Mouse (Mus musculus): Measurements from ENCODE around the gene Atp2a1. TPM values are rescaled to one million over a fixed set of nuclear protein-coding genes. Genes with fewer than 3 reads are reported as not detected.

The Atp2a1 gene
- polyA plus RNA-seq, 1 experiment from 2014 or later, result 0.30 TPM

Other genes with a start within 250 kb of the Atp2a1 start
- 295 and 323 TPM in 2 replicates for gene Sbk1, start 190.5 kb downstream of the Atp2a1 start, polyA plus RNA-seq (2015; fragmentation: Nextera tagmentation; extraction: Ambion mirVana)
- gene Lat, start 93.5 kb downstream of the Atp2a1 start, polyA plus RNA-seq (2015; fragmentation: Nextera tagmentation; extraction: Ambion mirVana), result 0.77 and 0.98 TPM in 2 replicates
- gene Spns1, start 85.7 kb downstream of the Atp2a1 start, polyA plus RNA-seq (2015; fragmentation: Nextera tagmentation; extraction: Ambion mirVana), result 75.5 and 80.1 TPM in 2 replicates
- gene Nfatc2ip, start 66.4 kb downstream of the Atp2a1 start, polyA plus RNA-seq (2015; fragmentation: Nextera tagmentation; extraction: Ambion mirVana), result 2.6 and 2.9 TPM in 2 replicates
- gene Cd19, start 48.2 kb downstream of the Atp2a1 start, polyA plus RNA-seq (2015; fragmentation: Nextera tagmentation; extraction: Ambion mirVana), result not detected in 2 replicates
- 24.4 and 26.5 TPM in 2 replicates for gene Rabep2, start 34.3 kb downstream of the Atp2a1 start, polyA plus RNA-seq (2015; fragmentation: Nextera tagmentation; extraction: Ambion mirVana)
- gene Sh2b1, start 12.3 kb upstream of the Atp2a1 start, polyA plus RNA-seq (2015; fragmentation: Nextera tagmentation; extraction: Ambion mirVana), result 71.2 and 73.9 TPM in 2 replicates
- 131 and 140 TPM in 2 replicates for gene Tufm, start 24.3 kb upstream of the Atp2a1 start, polyA plus RNA-seq (2015; fragmentation: Nextera tagmentation; extraction: Ambion mirVana)
- gene Atxn2l, start 40.3 kb upstream of the Atp2a1 start, polyA plus RNA-seq (2015; fragmentation: Nextera tagmentation; extraction: Ambion mirVana), result 65.4 and 69.9 TPM in 2 replicates
- gene Eif3c, start 103.3 kb upstream of the Atp2a1 start, polyA plus RNA-seq (2015; fragmentation: Nextera tagmentation; extraction: Ambion mirVana), result 181 and 190 TPM in 2 replicates
- gene Apobr, start 121.8 kb upstream of the Atp2a1 start, polyA plus RNA-seq (2015; fragmentation: Nextera tagmentation; extraction: Ambion mirVana), result 0.29 and 0.77 TPM in 2 replicates
- 34.4 and 37.3 TPM in 2 replicates for gene Cln3, start 122.7 kb upstream of the Atp2a1 start, polyA plus RNA-seq (2015; fragmentation: Nextera tagmentation; extraction: Ambion mirVana)
- not detected in 2 replicates for gene Il27, start 131.8 kb upstream of the Atp2a1 start, polyA plus RNA-seq (2015; fragmentation: Nextera tagmentation; extraction: Ambion mirVana)
- 5.2 and 5.7 TPM in 2 replicates for gene Nupr1, start 167.8 kb upstream of the Atp2a1 start, polyA plus RNA-seq (2015; fragmentation: Nextera tagmentation; extraction: Ambion mirVana)
- 55.8 and 57.5 TPM in 2 replicates for gene Sgf29, start 186.2 kb upstream of the Atp2a1 start, polyA plus RNA-seq (2015; fragmentation: Nextera tagmentation; extraction: Ambion mirVana)
- 4.3 and 5.9 TPM in 2 replicates for gene Sult1a1, start 213.3 kb upstream of the Atp2a1 start, polyA plus RNA-seq (2015; fragmentation: Nextera tagmentation; extraction: Ambion mirVana)
- gene Bola2, start 232.3 kb upstream of the Atp2a1 start, polyA plus RNA-seq (2015; fragmentation: Nextera tagmentation; extraction: Ambion mirVana), result 124 and 132 TPM in 2 replicates
- 14.4 and 20.3 TPM in 2 replicates for gene Slx1b, start 232.7 kb upstream of the Atp2a1 start, polyA plus RNA-seq (2015; fragmentation: Nextera tagmentation; extraction: Ambion mirVana)
- 109 and 119 TPM in 2 replicates for gene Coro1a, start 244.7 kb upstream of the Atp2a1 start, polyA plus RNA-seq (2015; fragmentation: Nextera tagmentation; extraction: Ambion mirVana)